Mouse (Mus musculus): ENCODE results near the gene Lypd5.

Gene Lypd5

DNA sequence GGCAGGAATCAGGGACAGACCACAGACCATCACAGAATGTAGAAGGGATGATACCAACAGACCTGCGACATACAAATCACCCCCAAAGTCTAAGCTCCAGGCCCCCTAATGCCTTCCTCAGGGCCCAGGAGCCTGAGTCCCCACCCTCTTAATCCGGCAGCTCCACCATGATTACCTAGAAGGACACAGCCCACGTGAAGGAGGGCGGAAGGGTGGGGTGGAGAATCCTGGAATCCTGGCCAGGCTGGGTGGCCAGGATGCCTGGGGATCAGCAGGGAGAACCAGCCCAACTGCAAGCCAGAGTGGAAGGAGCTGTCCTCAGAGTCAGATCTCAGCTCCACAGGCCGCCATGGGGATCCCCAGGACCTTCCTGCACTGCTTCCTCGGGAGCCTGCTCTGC, at the start of gene Lypd5:
Gene Lypd5, plus strand, starts transcription at position 301 of the 400 bp plus-strand sequence.
- DNase-seq (ENCODE audit: low spot score) = no peak

- DNase-seq (ENCODE audit: low spot score) = no peak
These were observed 49.0 kb upstream of the Lypd5 start for GRCm38 (mm10) chr7:24299823-24300481.

DNA sequence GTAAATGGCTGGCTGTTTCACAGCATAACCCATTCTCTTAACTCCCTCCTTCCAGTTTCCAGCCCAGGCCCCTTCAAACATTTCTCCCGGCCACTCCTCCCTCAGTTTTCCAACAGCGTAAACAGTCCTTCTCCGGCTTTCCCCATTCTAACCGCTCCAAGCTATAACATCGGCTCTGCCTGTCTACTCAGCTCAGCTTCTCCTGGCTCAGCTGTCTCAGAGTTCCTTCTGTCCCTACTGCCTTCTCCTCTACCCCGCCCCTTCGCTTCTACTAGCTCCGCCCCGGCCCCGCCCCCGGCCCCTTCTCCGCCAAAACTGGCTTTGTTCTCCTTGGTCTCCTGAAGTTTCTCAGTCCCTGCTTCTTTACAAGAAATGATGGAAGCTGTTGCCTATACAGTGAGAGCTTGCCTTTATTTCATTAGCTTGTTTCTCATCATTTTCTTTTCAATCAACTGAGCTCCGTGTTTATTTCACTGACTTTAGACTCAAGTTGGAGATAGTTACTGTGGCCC, 48.2 kb upstream of the Lypd5 start, which contains the start of gene Zfp61:
Gene Zfp61, minus strand, starts transcription at position 462 of the 512 bp plus-strand sequence.
- no peak for DNase-seq (ENCODE audit: low spot score)

GRCm38 (mm10) chr7:24315726-24316566, 33.0 kb upstream of the Lypd5 start:
- DNase-seq (ENCODE audit: low spot score) = no peak

DNA sequence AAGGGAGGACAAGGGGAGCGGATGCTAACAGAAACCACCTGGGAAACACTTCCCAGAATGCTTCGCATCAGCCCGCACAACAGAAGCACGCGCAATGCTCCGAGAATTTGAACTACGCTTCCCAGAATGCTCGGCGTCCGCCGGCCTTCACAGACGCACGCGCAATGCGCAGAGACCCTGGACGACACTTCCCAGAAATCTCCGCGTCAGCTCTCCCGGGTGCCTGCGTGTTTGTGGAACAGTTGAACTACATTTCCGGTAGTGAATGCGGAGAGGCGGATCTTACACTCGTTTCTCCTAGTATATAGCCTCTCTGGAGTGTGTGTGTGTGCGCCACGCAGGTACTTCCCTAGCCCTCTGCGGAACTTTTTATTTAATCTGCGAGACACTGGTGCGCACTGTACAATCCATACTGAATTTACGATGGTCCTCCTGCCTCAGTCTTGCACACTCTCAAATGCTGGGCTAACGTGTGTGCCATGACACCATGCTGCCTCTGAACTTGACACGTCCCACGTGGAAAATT, 32.4 kb upstream of the Lypd5 start, which contains the start of gene Zfp94:
Gene Zfp94, minus strand, starts transcription at position 100 of the 526 bp plus-strand sequence.
- DNase-seq (ENCODE audit: low spot score) = peak; percentile 94

DNA sequence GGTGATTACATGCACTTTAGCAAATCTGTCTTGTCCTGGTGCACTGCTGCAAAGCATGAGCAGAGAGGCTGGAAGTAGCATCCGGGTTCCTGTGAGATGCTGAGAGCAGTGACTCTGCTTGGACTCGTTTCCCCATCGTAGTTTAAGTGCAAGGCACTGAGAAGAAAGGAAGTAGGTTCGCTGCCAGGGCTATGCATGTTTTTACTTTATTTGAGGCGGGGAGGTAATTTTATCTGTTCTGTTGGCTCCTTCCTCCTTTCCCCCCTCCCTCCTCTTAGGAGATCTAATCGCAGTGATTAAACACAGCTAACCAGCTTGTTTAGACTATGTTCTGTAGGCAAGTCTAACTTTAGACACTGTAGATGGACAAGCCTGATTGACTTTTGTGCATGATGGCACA, 30.1 kb upstream of the Lypd5 start:
- DNase-seq (ENCODE audit: low spot score) = no peak

DNA sequence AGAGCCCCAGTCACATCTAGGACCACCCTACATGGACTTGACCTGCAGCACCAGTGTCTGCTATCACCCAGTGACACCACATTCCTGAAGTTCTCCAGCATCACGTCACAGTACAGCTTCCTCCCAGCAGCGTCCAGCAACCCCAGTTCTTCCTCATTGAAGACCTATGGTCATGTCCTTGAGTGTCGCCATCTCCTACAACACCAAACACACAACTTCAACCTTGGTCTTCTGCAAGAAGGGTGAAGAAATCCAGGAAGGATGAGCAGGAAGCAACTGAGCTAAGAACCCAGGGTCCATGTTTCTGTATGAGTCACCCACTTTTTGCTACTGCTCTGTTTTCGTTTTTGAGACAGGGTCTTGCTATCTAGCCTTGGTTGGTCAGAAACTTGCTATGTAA, 26.4 kb upstream of the Lypd5 start:
- DNase-seq (ENCODE audit: low spot score) = no peak

GRCm38 (mm10) chr7:24325197-24325596, 23.8 kb upstream of the Lypd5 start:
- no peak for DNase-seq (ENCODE audit: low spot score)

GRCm38 (mm10) chr7:24325675-24326128, 23.3 kb upstream of the Lypd5 start:
- no peak for DNase-seq (ENCODE audit: low spot score)

DNA sequence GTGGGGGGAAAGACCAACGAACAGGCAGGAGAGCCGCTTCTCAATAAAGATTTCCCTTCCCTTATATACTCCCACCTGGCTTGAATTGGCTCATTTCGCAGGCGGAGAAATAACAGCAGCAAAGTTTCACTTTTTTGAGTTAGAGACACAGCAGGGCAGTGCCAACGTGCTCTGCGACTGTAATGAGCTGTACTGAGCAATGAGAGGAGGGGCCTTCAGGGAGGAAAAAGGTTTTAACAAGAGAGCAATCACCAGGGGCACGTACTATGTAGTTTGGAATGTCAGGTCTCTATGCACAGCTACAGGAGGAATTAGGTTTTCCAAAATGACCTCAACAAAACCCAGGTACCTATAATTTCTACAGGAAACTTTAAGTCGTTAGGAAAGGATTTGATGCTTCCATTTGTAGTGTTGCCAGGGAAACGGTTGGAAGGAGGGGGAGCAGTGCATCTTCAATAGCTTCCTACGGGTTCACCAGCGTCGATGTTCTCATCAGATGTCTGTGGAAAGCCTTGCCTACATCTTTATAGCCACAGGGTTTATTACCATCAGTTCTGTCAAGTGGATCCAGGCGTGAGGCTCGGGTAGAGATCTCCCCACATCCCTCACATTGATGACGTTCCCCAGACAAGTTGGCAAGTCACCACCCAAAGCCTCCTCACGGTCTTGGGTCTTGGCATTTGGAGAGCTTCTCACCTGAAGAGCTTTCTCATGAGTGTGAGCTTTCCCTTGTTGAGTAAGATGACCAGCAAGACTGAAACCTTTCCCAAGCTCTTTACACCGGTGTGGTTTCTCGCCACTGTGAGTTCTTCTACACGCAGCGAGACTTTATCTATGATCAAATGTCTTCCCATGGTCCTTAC, 22.5 kb upstream of the Lypd5 start:
- no peak for DNase-seq (ENCODE audit: low spot score)

DNA sequence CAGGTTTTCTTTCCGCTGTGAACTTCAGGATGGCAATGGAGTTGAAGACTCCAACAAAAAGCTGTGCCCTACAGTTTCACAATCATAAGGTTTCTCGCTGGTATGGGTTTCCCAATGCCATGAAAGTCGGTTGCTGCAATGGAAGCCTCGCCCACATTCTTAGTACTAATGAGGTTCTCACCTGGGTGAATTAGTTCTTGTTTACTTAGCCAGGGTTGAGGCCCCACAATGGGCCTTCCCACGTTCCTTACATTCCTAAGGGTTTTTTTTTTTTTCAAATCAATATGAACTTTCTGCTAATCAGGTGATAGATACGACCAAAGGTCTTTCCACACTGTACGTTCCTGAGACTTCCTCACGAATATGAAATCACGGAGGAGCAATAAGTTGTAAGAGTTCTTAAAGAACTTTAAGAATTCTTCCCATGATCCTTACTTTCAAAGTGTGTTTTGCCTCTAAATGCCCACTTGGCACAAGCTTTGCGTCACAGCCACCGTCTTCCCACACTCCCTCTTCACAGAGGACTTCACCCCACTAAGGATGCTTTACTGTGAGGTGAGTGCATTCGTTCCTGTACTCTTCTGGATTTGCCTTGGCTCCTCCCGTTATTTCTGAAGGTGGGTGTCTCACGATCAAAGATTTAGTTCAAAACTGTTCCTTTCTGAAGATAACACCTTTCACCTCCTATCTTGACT, 21.6 kb upstream of the Lypd5 start:
- DNase-seq (ENCODE audit: low spot score) = no peak

DNA sequence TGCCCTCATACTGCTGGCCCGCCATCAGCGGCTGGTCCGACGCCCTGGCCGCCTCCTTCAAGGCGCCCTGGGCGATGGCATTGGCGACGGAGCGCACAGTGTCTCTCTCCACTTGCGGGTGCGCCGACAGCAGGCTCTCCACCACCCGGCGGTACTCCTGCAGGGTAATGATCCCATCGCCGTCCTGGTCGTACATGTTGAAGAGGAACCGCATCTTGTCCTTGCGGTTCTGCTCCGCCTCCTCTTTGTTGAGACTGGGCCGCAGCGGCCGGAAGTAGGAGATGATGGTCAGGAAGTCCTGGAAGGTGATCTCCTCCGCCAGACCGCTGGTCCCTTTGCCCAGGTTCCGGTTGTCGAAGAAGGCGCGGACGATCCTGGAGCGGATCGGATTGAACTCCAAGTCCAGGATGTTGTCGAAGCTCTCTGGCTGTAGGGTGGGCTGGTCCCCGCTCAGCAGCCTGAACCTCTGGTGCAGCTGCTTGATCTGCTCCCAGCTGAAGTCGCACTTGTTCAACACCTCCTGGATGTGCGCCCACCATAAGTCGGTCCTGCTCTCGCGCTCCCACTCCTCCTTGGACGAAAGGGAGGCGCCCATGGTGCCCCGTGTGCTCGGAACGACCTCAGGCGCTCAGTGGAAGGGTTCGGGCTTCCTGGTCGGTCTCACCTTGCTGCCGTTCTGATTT, 15.6 kb upstream of the Lypd5 start, which contains the start of gene Tescl:
Gene Tescl, minus strand, starts transcription at position 633 of the 683 bp plus-strand sequence.
- no peak for DNase-seq (ENCODE audit: low spot score)

DNA sequence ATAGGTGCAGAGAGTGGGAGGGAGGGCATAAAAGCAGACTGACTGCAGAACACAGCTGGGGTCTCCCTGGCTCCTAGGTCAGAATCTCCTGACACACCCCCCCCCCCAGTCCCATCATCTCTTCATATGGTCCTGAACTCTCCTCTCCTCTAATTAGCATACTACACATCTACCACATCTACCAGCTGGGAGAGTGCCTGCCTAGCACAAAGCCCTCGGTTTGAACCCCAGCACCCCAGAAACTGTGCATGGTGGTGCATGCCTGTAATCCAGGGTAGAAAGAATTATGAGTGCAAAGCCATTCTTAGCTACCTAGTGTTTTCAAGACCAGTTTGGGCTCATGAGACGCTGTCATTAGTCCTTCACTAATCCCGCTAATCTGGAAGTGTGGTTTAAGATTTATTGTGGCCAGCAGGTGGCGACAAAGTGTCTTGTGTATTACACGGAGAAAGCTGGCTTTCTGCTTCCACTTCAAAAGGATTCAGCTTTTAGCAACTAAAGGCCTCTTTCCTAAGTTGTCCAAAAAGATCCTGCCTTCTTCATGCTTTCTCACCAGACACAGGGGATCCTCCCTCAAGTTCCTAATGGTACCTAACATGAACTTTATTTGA, 13.2 kb upstream of the Lypd5 start:
- peak; percentile 75 for DNase-seq (ENCODE audit: low spot score)

DNA sequence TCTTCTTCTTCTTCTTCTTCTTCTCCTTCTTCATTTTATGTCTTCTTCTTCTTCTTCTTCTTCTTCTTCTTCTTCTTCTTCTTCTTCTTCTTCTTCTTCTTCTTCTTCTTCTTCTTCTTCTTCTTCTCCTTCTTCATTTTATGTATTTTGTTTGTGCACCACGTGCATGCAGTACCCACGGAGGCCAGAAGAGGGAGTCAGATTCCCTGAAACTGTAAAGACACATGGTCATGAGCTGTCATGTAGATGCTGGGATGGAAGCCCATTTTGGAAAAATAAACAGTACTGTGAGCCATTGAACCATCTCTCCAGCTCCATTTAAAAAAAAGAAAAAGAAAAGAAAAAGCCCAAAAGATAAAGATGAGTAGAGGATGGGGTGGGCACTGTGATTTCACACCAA, 10.8 kb upstream of the Lypd5 start:
- DNase-seq (ENCODE audit: low spot score) = no peak

GRCm38 (mm10) chr7:24343701-24344272, 5.2 kb upstream of the Lypd5 start:
- DNase-seq (ENCODE audit: low spot score) = no peak

DNA sequence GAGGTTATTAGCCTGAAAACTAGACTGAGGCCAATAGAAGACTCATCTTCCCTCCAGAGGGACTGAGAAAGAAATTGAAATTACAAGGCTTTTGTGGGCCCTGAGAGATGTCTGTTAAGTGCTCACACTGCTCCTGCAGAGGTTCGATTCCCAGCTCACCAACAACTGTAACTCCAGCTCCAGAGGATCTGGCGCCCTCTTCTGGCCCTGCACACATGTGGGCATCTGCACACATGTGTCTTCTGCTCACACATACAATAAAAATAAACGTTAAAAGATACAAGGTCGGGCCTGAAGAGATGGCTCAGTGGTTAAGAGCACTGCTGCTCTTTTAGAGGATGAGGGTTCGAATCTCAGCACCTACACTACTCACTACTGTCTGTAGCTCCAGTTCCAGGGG, 2.6 kb upstream of the Lypd5 start:
- DNase-seq (ENCODE audit: low spot score) = no peak

GRCm38 (mm10) chr7:24355646-24356045, 6.7 kb downstream of the Lypd5 start:
- DNase-seq (ENCODE audit: low spot score) = no peak

DNA sequence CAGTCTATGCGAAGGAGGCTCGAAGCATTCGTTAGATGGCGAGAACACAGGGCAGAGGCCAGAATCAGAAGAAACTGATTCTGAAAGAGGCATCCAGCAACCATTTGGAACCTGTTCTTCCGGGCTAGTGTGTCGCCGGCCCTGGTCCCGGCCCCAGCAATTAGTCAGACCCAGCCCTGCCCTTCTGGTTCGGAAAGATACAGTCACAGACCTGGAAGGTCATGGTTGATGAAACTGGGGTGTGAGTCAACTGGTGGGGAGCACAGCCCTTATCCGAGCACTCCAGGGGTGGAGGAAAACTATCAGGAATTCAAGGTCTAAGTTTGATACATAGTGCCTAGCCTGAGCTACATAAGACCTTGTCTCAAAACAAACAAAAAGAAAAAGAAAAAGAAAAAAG, 7.1 kb downstream of the Lypd5 start:
- no peak for DNase-seq (ENCODE audit: low spot score)

DNA sequence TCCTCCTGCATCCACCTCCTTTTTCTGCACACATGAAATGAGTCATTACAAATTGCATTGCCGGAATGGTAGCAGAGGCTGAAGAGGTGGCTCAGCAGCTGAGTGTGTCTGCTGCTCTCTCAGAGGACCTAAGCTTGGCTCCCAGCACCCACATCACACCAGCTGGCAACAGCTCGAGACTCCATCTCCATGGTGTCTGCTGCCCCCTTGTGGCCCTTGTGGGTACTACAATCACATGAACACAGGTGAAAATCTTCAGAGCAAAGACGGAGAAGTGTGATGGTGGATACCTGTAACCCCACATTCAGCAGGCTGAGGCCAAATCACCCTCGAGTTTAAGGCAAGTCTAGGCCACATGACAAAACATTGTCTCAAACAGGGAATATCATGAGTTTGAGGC, 8.9 kb downstream of the Lypd5 start:
- no peak for DNase-seq (ENCODE audit: low spot score)

GRCm38 (mm10) chr7:24359269-24359668, 10.3 kb downstream of the Lypd5 start:
- no peak for DNase-seq (ENCODE audit: low spot score)
